Comparison of ENCODE assay signal across 9 mouse cellular contexts in the genomic region with DNA sequence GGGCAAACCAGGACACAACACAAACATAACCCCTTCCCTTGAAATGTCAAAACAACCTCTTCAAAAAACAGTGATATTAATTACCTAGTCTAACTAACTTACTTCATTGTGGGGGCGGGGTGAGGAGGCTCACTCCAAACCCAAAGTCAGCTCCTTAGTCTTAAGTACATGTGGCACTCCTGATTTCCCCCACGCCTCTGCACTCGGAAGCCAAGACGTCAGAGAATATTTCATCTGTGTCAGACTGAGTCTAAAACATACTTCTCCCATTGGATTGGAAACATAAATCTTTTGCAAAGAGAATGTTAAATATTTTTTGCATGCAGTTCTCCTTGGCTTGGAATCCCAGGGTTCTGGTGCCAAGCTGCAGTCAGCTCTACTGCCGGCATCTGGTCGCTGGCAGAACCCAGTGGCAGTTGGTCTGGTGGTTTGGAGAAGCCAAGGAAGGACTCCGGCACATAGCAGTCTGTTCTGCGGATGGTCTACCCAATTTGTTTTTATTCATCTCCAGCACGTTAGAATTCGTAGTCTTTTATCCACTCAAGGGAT.
DNase-seq lines count a peak whose midpoint lies in the region; TF ChIP-seq lines count a peak whose summit lies in the region.
"Had no signal": no experiment of that assay in that cellular context is flagged by ENCODE, and none has a peak within 500 bp of the region (broad histone marks: within the 10 kb centered on the region; RNA-seq: fewer than 3 reads in every experiment).

No protein-coding gene starts in this region.

- TF ChIP-seq CTCF in embryonic fibroblast, embryonic 13.5 days (IDR thresholded peaks at IDR 0.05; ENCODE audit: borderline replicate concordance, insufficient read depth, low read length), result no peak

- intact Hi-C loops in gastrocnemius, postnatal 14 days (cut with DNase I; ENCODE audit: low total_unique reads), result no loop called here

- H3K27ac ChIP-seq in embryonic fibroblast, embryonic 13.5 days (ENCODE audit: insufficient read depth, low read length), result peak overlapping the region; percentile 88

- peaks cover 14% of the 10 kb centered on the region for H3K4me1 ChIP-seq in embryonic fibroblast, embryonic 13.5 days (ENCODE audit: control insufficient read depth, insufficient read depth, low read length)

- TF ChIP-seq POLR2A in embryonic fibroblast, embryonic 13.5 days (IDR thresholded peaks at IDR 0.05; ENCODE audit: low read depth, low read length), result no peak

- DNase-seq in gastrocnemius, postnatal 14 days, result peak; percentile 42
- no peak for DNase-seq in gastrocnemius, adult 18-20 months (ENCODE audit: low spot score)
- DNase-seq in layer of hippocampus, postnatal 36 days, result peak; percentile 20 to 27
- peak; percentile 59 for DNase-seq in right cerebral cortex, postnatal 10 days (ENCODE audit: low spot score in 2 of 2)
- DNase-seq in urinary bladder, adult 18-20 months (ENCODE audit: low spot score in 2 of 2), result no peak
- no peak for DNase-seq in spleen, postnatal 4 days (ENCODE audit: low spot score in 2 of 2)
- DNase-seq: cerebellum, adult 11 months; thymus, postnatal 14 days had no signal

- no peak overlapping the region for H3K4me3 ChIP-seq in embryonic fibroblast, embryonic 13.5 days (ENCODE audit: insufficient read depth, low read length)

Comparison
In these comparisons a context has a peak if more than half of its experiments do, and no peak if none do; other contexts are left out.
1. DNase-seq: peak in gastrocnemius, postnatal 14 days (single experiment), layer of hippocampus, postnatal 36 days (2 of 2) and right cerebral cortex, postnatal 10 days (2 of 2); none in gastrocnemius, adult 18-20 months (single experiment), urinary bladder, adult 18-20 months (0 of 2) and spleen, postnatal 4 days (0 of 2).